Mouse (Mus musculus) stomach, postnatal 0 days (tissue): ENCODE data around the gene Nrbf2. TPM values are rescaled to one million over a fixed set of nuclear protein-coding genes. Genes with fewer than 3 reads are reported as not detected.

Experiments
- ATAC-seq: fragments of 200-750 bp; cut with Nextera tagmentation; 2 replicates; pipeline ENCODE4 v1.8.0; 2017; ENCODE audit not compliant: low FRiP score, low TSS enrichment
- DNase-seq: peaks from one replicate; pipeline ENCODE4 v3.0.0-alpha.2; 2016; ENCODE audit warnings: low spot score
- H3K27ac ChIP-seq: fragments of 300-500 bp; sonication (generic); replicated peaks from 2 replicates; pipeline ENCODE4 v1.5.1; 2014; ENCODE audit warnings: mild to moderate bottlenecking, control low read depth
- H3K27me3 ChIP-seq: fragments of 300-500 bp; sonication (generic); 2 replicates; pipeline ENCODE4 v1.6.1; 2014; ENCODE audit warnings: low read length; ENCODE audit not compliant: control insufficient read depth, insufficient read depth
- H3K36me3 ChIP-seq: fragments of 300-500 bp; sonication (generic); 2 replicates; pipeline ENCODE4 v1.6.1; 2014; ENCODE audit warnings: low read length, mixed read lengths; ENCODE audit not compliant: control insufficient read depth, insufficient read depth
- H3K4me1 ChIP-seq: fragments of 300-500 bp; sonication (generic); replicated peaks from 2 replicates; pipeline ENCODE4 v1.6.1; 2014; ENCODE audit warnings: antibody characterized with exemption; ENCODE audit not compliant: control insufficient read depth, insufficient read depth
- H3K4me2 ChIP-seq: fragments of 300-500 bp; sonication (generic); replicated peaks from 2 replicates; pipeline ENCODE4 v1.6.1; 2014; ENCODE audit warnings: low read depth, mild to moderate bottlenecking, control low read depth, moderate library complexity
- H3K4me3 ChIP-seq: fragments of 300-500 bp; sonication (generic); 2 replicates; pipeline ENCODE4 v1.5.1; 2014; ENCODE audit warnings: low read depth, low read length, control low read depth
- H3K9ac ChIP-seq: fragments of 300-500 bp; sonication (generic); 2 replicates; pipeline ENCODE4 v1.6.1; 2014; ENCODE audit warnings: mild to moderate bottlenecking, low read length, control low read depth, mixed read lengths
- H3K9me3 ChIP-seq: fragments of 300-500 bp; sonication (generic); 2 replicates; pipeline ENCODE4 v1.6.1; 2016; ENCODE audit warnings: low read length; ENCODE audit not compliant: control insufficient read depth
- CTCF ChIP-seq: IDR thresholded peaks from 2 replicates; pipeline ENCODE4 v1.5.1; 2016; ENCODE audit warnings: antibody characterized with exemption, low read depth, mild to moderate bottlenecking, moderate library complexity
- EP300 ChIP-seq: optimal IDR thresholded peaks from 2 replicates; pipeline ENCODE3; 2016; ENCODE audit warnings: antibody characterized with exemption
- WGBS: fragments of 180-500 bp; shearing (Covaris S2); extraction: QIAGEN DNeasy Blood & Tissue Kit; methylation state at CpG from one replicate; pipeline ENCODE4 v1.1.7; 2014; 5-methylcytosine and 5-hydroxymethylcytosine counted together
- polyA plus RNA-seq: library from polyadenylated mRNA; unstranded; fragments of >200 nt; fragmentation: Nextera tagmentation; extraction: Ambion mirVana; gene quantifications from 2 replicates; pipeline ENCODE4 v1.2.1, GENCODE M21; 2015

Nrbf2 gene
- polyA plus RNA-seq = 34.6 and 35.5 TPM in 2 replicates

GRCm38 (mm10) chr10:67285176-67285814 lies at the start of gene Nrbf2:
Gene Nrbf2, minus strand, starts transcription at chr10:67285305.
- Histone ChIP-seq H3K4me1 (peaks cover 7% of the 10 kb centered on the region), H3K36me3 (no peaks in the 10 kb centered on the region), H3K4me3 (peak within 1 kb of the TSS; percentile 90), H3K27ac (peak within 1 kb of the TSS; percentile 89), H3K9me3 (no peaks in the 10 kb centered on the region), H3K4me2 (peak within 1 kb of the TSS; percentile 87), H3K9ac (peak within 1 kb of the TSS; percentile 91), H3K27me3 (no peaks in the 10 kb centered on the region)
- DNase-seq = peak; percentile 94
- 4% methylated on average over 16 of the region's 52 CpGs for WGBS
- peak; percentile 94 for ATAC-seq
- TF ChIP-seq EP300 (peak; percentile 74), CTCF (peak; percentile 36; the same call in 1 of the 2 replicates)

- Histone ChIP-seq H3K36me3 (no peaks in the 10 kb centered on the region), H3K27ac (no peak overlapping the region), H3K9ac (no peak overlapping the region), H3K4me1 (no peaks in the 10 kb centered on the region), H3K9me3 (no peaks in the 10 kb centered on the region), H3K4me2 (no peak overlapping the region), H3K4me3 (no peak overlapping the region), H3K27me3 (no peaks in the 10 kb centered on the region)
- no peak for ATAC-seq
- WGBS = 69% methylated on average over 2 of the region's 2 CpGs
- no peak for DNase-seq
- TF ChIP-seq EP300 (no peak), CTCF (no peak)
Measured at GRCm38 (mm10) chr10:67330580-67330979, 45.5 kb upstream of the Nrbf2 start.

- H3K4me3 ChIP-seq = no peak overlapping the region
- H3K9ac ChIP-seq = no peak overlapping the region
- no peak for TF ChIP-seq EP300
- TF ChIP-seq CTCF = no peak
- ATAC-seq (no peak), DNase-seq (no peak)
- WGBS = 37% methylated on average over 11 of the region's 11 CpGs
- H3K9me3 ChIP-seq = no peaks in the 10 kb centered on the region
- no peaks in the 10 kb centered on the region for H3K36me3 ChIP-seq
- H3K4me2 ChIP-seq = no peak overlapping the region
- no peaks in the 10 kb centered on the region for H3K4me1 ChIP-seq
- H3K27ac ChIP-seq = no peak overlapping the region
- no peaks in the 10 kb centered on the region for H3K27me3 ChIP-seq
Measured at GRCm38 (mm10) chr10:67329661-67330060, 44.6 kb upstream of the Nrbf2 start.

GRCm38 (mm10) chr10:67328208-67328607 lies 43.1 kb upstream of the Nrbf2 start:
- Histone ChIP-seq H3K4me2 (no peak overlapping the region), H3K4me3 (no peak overlapping the region), H3K36me3 (no peaks in the 10 kb centered on the region), H3K9me3 (no peaks in the 10 kb centered on the region), H3K4me1 (no peaks in the 10 kb centered on the region), H3K9ac (no peak overlapping the region), H3K27ac (no peak overlapping the region), H3K27me3 (no peaks in the 10 kb centered on the region)
- no peak for TF ChIP-seq EP300
- WGBS = 81% methylated on average over 5 of the region's 5 CpGs
- DNase-seq = no peak
- ATAC-seq = no peak

GRCm38 (mm10) chr10:67324036-67324435 lies 38.9 kb upstream of the Nrbf2 start:
- WGBS = 79% methylated on average over 1 of the region's 1 CpGs
- Histone ChIP-seq H3K4me1 (no peaks in the 10 kb centered on the region), H3K9ac (no peak overlapping the region), H3K4me3 (no peak overlapping the region), H3K4me2 (no peak overlapping the region), H3K27me3 (no peaks in the 10 kb centered on the region), H3K27ac (no peak overlapping the region), H3K36me3 (no peaks in the 10 kb centered on the region), H3K9me3 (no peaks in the 10 kb centered on the region)
- DNase-seq (no peak), ATAC-seq (no peak)
- TF ChIP-seq EP300 (no peak), CTCF (no peak)

GRCm38 (mm10) chr10:67321396-67321795 lies 36.3 kb upstream of the Nrbf2 start:
- H3K4me2 ChIP-seq = no peak overlapping the region
- H3K4me1 ChIP-seq = no peaks in the 10 kb centered on the region
- H3K27me3 ChIP-seq = no peaks in the 10 kb centered on the region
- H3K27ac ChIP-seq = no peak overlapping the region
- H3K36me3 ChIP-seq = no peaks in the 10 kb centered on the region
- no peak overlapping the region for H3K4me3 ChIP-seq
- no peak overlapping the region for H3K9ac ChIP-seq
- H3K9me3 ChIP-seq = no peaks in the 10 kb centered on the region
- DNase-seq (no peak), ATAC-seq (no peak)
- 82% methylated on average over 2 of the region's 2 CpGs for WGBS
- TF ChIP-seq CTCF = no peak
- no peak for TF ChIP-seq EP300
